Mouse (Mus musculus): ENCODE results near the gene Polr2h. TPM values are rescaled to one million over a fixed set of nuclear protein-coding genes. Genes with fewer than 3 reads are reported as not detected.

Polr2h gene
- polyA plus RNA-seq, 1 experiment from 2014 or later = 148 TPM

- DNase-seq (ENCODE audit: low spot score) = peak; percentile 75
These were observed 47.8 kb downstream of the Polr2h start for GRCm38 (mm10) chr16:20765244-20765643.

More at GRCm38 (mm10) chr16:20765244-20765643, 47.8 kb downstream of the Polr2h start:
- Histone ChIP-seq H3K27ac (no peak overlapping the region), H3K9me3 (replicated peaks) (no peaks in the 10 kb centered on the region), H3K4me1 (no peaks in the 10 kb centered on the region), H3K4me3 (no peak overlapping the region), H3K27me3 (ENCODE audit: low read depth, poor library complexity, severe bottlenecking) (no peaks in the 10 kb centered on the region), H3K36me3 (no peaks in the 10 kb centered on the region)
- 49% methylated on average over 9 of the region's 9 CpGs for whole genome bisulfite sequencing

Other genes starting within 250 kb of the Polr2h start
- gene Eif2b5, start 218.8 kb upstream of the Polr2h start, polyA plus RNA-seq (2016; fragmentation: Nextera tagmentation; extraction: Ambion mirVana) = 164 and 173 TPM in 2 replicates
- gene Dvl3, start 200.7 kb upstream of the Polr2h start, polyA plus RNA-seq (2016; fragmentation: Nextera tagmentation; extraction: Ambion mirVana) = 28.6 and 33.5 TPM in 2 replicates
- gene Ap2m1, start 182.2 kb upstream of the Polr2h start, polyA plus RNA-seq (2016; fragmentation: Nextera tagmentation; extraction: Ambion mirVana) = 536 and 586 TPM in 2 replicates
- gene Abcf3, start 169.1 kb upstream of the Polr2h start, polyA plus RNA-seq (2016; fragmentation: Nextera tagmentation; extraction: Ambion mirVana) = 49.7 and 61.9 TPM in 2 replicates
- 0.30 and 0.46 TPM in 2 replicates for gene Vwa5b2, start 128.2 kb upstream of the Polr2h start, polyA plus RNA-seq (2016; fragmentation: Nextera tagmentation; extraction: Ambion mirVana)
- 48.1 and 56.1 TPM in 2 replicates for gene Eef1akmt4, start 106.1 kb upstream of the Polr2h start, polyA plus RNA-seq (2016; fragmentation: Nextera tagmentation; extraction: Ambion mirVana)
- gene Gm49333, start 106.1 kb upstream of the Polr2h start, polyA plus RNA-seq (2016; fragmentation: Nextera tagmentation; extraction: Ambion mirVana) = not detected in 2 replicates
- 54.5 and 62.4 TPM in 2 replicates for gene Alg3, start 105.9 kb upstream of the Polr2h start, polyA plus RNA-seq (2016; fragmentation: Nextera tagmentation; extraction: Ambion mirVana)
- gene Camk2n2, start 96.4 kb upstream of the Polr2h start, polyA plus RNA-seq (2016; fragmentation: Nextera tagmentation; extraction: Ambion mirVana) = 0.50 and 0.79 TPM in 2 replicates
- gene Ece2, start 87.8 kb upstream of the Polr2h start, polyA plus RNA-seq (2016; fragmentation: Nextera tagmentation; extraction: Ambion mirVana) = 1.9 and 2.6 TPM in 2 replicates
- gene Psmd2, start 66.0 kb upstream of the Polr2h start, polyA plus RNA-seq (2016; fragmentation: Nextera tagmentation; extraction: Ambion mirVana) = 517 and 538 TPM in 2 replicates
- gene Eif4g1, start 49.4 kb upstream of the Polr2h start, polyA plus RNA-seq (2016; fragmentation: Nextera tagmentation; extraction: Ambion mirVana) = 267 and 277 TPM in 2 replicates
- 2.7 and 3.8 TPM in 2 replicates for gene Fam131a, start 24.4 kb upstream of the Polr2h start, polyA plus RNA-seq (2016; fragmentation: Nextera tagmentation; extraction: Ambion mirVana)
- gene Clcn2, start 81 bp downstream of the Polr2h start, polyA plus RNA-seq (2016; fragmentation: Nextera tagmentation; extraction: Ambion mirVana) = 14.1 and 18.5 TPM in 2 replicates
- gene Chrd, start 15.5 kb downstream of the Polr2h start, polyA plus RNA-seq (2016; fragmentation: Nextera tagmentation; extraction: Ambion mirVana) = 0.41 and 1.6 TPM in 2 replicates
- gene Thpo, start 16.8 kb downstream of the Polr2h start, polyA plus RNA-seq (2016; fragmentation: Nextera tagmentation; extraction: Ambion mirVana) = 0.21 and 0.54 TPM in 2 replicates